Mouse (Mus musculus): ENCODE data around the gene Slc17a6. TPM values are rescaled to one million over a fixed set of nuclear protein-coding genes. Genes with fewer than 3 reads are reported as not detected.

Slc17a6 gene
- 0.38 TPM for polyA plus RNA-seq (2014; fragmentation: Illumina TruSeq; extraction: RNeasy Lipid Tissue Mini Kit (QIAGEN cat#74804); ENCODE audit: low read depth, low replicate concordance)

DNA sequence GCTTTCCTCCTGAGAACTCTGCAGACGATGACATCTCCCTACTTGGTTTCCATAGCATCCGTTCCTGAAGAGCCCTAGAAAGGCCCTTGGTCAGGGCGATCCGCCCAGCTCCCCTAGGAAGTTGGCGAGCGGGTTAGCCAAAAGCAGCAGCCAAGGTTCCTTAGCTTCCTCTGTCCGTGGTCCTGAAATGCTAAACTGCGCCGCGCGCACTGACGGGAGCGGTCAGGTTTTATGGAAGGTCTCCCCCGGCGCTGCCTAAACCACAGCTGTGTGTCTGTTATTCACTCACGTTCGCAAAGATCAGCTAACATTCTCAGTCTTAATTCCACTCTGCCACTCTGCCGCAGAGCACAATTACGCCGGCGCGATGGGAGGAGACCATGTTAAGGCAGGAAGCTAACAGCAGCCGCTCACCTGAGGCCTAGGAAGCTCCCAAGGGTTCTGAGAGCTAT is at the start of gene Slc17a6:
TSS of gene Slc17a6 (plus strand) at position 313 of the 452 bp plus-strand sequence.

Other genes starting within 250 kb of the Slc17a6 start
- 2.1 TPM for gene Ano5, start 111.0 kb upstream of the Slc17a6 start, polyA plus RNA-seq (2014; fragmentation: Illumina TruSeq; extraction: RNeasy Lipid Tissue Mini Kit (QIAGEN cat#74804); ENCODE audit: low read depth, low replicate concordance)
- gene Gas2, start 240.0 kb downstream of the Slc17a6 start, polyA plus RNA-seq (2014; fragmentation: Illumina TruSeq; extraction: RNeasy Lipid Tissue Mini Kit (QIAGEN cat#74804); ENCODE audit: low read depth, low replicate concordance) = 6.7 TPM
- gene Fancf, start 240.3 kb downstream of the Slc17a6 start, polyA plus RNA-seq (2014; fragmentation: Illumina TruSeq; extraction: RNeasy Lipid Tissue Mini Kit (QIAGEN cat#74804); ENCODE audit: low read depth, low replicate concordance) = 6.9 TPM

All from sigmoid colon, adult 10 weeks (tissue).